Mouse (Mus musculus): ENCODE measurements at regions not wholly inside any gene's neighbourhood (a gene's known extent, or its start where the extent isn't known, plus 50 kb on each side); places are given as distances from the start of the nearest gene placed in this dataset.

DNA sequence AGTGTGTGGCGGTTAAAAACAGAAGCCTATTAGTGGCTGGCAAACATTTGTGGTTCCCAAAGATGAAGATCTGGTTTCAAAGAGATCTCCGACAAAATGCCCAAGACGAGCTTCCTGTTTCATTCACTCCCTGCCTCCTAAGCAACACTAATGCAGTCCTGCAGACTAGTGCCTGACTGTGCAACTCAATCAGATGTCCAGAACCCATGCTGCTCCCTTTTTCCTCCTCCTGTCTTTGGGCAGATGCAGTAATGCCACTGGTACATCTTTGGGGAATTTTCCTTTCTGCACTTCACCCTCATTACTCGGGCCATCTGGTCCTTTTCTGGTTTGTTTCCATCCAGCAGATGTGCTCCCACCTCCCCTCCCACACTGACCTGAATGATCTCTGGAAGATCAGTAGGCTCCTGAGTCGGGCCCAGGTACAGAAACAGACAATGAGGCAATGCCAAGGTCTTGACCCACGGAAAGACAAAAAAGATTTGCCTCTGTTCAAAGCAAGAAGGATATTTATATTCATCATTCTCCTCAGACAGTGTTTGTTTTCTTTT is 771.0 kb downstream of the Mat2b start:
- H3K36me3 ChIP-seq (replicated peaks), result no peaks in the 10 kb centered on the region
- H3K4me1 ChIP-seq, result peaks cover 5% of the 10 kb centered on the region
- no peak overlapping the region for H3K4me3 ChIP-seq
- no peaks in the 10 kb centered on the region for H3K9me3 ChIP-seq
- 49% methylated on average over 6 of the region's 6 CpGs for WGBS
- DNase-seq (ENCODE audit: extremely low spot score, low spot score), result no peak
- H3K27me3 ChIP-seq (ENCODE audit: poor library complexity, severe bottlenecking), result no peaks in the 10 kb centered on the region
- H3K27ac ChIP-seq, result no peak overlapping the region

DNA sequence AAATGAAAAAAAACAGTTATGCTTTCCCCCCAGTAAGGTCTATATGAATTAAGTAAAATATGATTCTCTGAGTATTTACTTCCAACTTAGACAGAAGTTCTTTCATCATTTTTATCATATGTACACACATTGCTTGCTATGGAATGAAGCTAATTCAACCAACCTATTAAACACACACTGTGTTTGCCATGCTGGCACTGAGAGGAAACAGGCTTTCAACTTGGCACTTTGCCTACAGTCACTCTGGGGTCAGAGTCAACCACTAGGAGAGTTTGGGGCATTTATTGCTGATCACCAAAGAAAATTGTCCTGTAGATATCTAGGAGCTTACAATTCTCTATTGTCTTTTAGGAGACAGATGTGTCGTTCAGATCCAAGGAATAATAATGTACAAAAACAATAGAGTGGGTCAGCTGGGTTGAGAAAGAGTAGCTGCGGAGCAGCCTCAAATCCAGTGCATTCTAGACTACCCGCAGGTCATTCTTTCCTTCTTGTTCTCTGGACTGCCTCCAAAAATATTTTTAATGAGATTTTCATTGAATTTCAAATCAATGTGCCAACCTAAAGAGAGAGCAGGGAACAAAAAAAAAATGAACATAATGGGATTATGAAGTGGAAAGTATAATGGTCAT is 777.2 kb downstream of the Mat2b start:
- DNase-seq (ENCODE audit: extremely low spot score, low spot score), result no peak
- Histone ChIP-seq H3K36me3 (replicated peaks) (no peaks in the 10 kb centered on the region), H3K4me1 (no peaks in the 10 kb centered on the region), H3K27ac (no peak overlapping the region), H3K4me3 (no peak overlapping the region), H3K9me3 (no peaks in the 10 kb centered on the region), H3K27me3 (ENCODE audit: poor library complexity, severe bottlenecking) (no peaks in the 10 kb centered on the region)
- 87% methylated on average over 3 of the region's 3 CpGs for WGBS

DNA sequence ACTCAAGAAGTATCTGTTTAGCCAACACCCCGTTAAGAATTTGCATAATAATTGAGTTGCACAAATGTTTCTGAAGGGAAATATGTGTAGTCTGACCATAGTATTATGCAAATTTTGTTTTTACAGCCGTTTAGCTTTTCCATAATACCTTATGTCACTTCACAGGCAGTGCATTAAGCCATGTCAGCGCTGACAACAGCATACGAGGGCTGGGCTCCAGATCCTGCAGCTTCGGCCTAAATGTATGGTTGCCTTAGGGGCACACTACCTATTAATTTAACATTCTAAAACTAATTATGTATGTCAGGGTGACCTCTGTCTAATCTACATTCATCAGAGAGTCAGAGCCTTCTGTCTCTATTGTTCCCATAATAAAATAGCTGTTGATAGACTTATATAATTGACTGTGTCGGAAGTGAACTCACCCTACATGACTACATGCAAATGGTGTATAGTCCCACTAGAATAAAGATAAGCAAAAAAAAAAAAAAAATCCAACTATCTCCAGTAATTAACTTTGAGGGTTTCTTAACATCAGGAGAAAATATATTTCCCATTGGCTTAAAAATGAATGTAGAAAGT is 795.3 kb downstream of the Mat2b start:
- H3K9me3 ChIP-seq, result no peaks in the 10 kb centered on the region
- H3K27me3 ChIP-seq (ENCODE audit: poor library complexity, severe bottlenecking), result no peaks in the 10 kb centered on the region
- peaks cover 3% of the 10 kb centered on the region; the same call in 1 of the 2 replicates for H3K4me1 ChIP-seq
- no peak overlapping the region for H3K4me3 ChIP-seq
- no peaks in the 10 kb centered on the region for H3K36me3 ChIP-seq (replicated peaks)
- no peak for DNase-seq (ENCODE audit: extremely low spot score, low spot score)
- WGBS, result 75% methylated on average over 6 of the region's 6 CpGs
- H3K27ac ChIP-seq, result no peak overlapping the region

DNA sequence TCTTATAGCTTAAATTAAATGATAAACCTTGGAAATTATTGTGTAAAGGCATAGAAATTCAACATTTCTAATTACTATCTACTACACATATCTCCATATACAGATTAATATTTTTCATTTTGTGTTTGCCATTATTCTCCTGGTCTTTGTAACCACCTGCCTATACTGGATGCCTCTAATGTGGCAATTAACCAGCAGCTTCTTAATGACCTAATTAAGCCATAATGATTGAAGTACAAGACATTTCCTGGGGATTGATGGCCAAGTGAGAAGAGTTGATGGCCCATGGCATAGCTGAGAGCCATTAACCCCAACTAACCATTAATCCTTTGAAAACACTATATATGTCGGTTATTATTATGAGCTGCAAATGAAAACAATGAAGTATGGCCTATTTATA is 811.7 kb downstream of the Mat2b start:
- Histone ChIP-seq H3K36me3 (replicated peaks) (no peaks in the 10 kb centered on the region), H3K4me1 (no peaks in the 10 kb centered on the region), H3K27ac (no peak overlapping the region), H3K4me3 (no peak overlapping the region), H3K27me3 (ENCODE audit: poor library complexity, severe bottlenecking) (no peaks in the 10 kb centered on the region), H3K9me3 (no peaks in the 10 kb centered on the region)
- no peak for DNase-seq (ENCODE audit: extremely low spot score, low spot score)
- 81% methylated on average over 1 of the region's 1 CpGs for WGBS

DNA sequence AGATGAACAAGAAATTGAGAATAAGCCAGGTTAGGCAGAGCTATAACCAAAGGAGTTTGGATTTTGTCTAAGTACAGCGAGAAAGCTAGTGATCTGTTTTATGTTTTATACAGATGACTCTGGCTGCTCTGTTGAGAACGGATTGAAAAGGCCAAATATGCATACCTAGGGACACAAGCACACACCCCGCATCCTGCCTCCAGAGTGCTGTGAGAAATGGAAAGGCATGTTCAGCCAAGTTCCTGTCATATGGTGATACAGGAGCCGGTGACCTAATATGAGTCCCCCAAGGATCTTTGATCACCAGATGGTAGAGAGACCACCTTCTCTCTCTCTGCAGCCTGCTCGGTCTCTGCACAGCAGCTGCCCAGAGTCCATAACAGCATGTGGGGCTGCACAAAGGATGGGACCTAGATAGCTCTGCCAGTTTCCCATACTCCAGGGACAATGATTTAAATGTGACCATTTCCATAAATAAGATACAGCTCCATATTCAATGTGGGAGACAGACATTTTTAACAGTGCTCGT is 826.5 kb downstream of the Mat2b start:
- no peaks in the 10 kb centered on the region for H3K27me3 ChIP-seq (ENCODE audit: poor library complexity, severe bottlenecking)
- no peak overlapping the region for H3K4me3 ChIP-seq
- DNase-seq (ENCODE audit: extremely low spot score, low spot score), result no peak
- H3K9me3 ChIP-seq, result no peaks in the 10 kb centered on the region
- no peaks in the 10 kb centered on the region for H3K4me1 ChIP-seq
- WGBS, result 90% methylated on average over 6 of the region's 6 CpGs
- no peak overlapping the region for H3K27ac ChIP-seq
- no peaks in the 10 kb centered on the region for H3K36me3 ChIP-seq (replicated peaks)
